Mouse (Mus musculus): ENCODE results near the gene Idh1. TPM values are rescaled to one million over a fixed set of nuclear protein-coding genes. Genes with fewer than 3 reads are reported as not detected.
A peak's percentile ranks its signal among the peaks of the same experiment; 100 is the strongest.

The Idh1 gene
- total and polyA plus RNA-seq, 2 experiments from 2014 or later = 201 to 346 TPM

- Histone ChIP-seq H3K9ac (replicated peaks; ENCODE audit: low read length) (peak overlapping the region; percentile 81), H3K36me3 (ENCODE audit: insufficient read depth, low read length) (no peaks in the 10 kb centered on the region), H3K4me1 (ENCODE audit: insufficient read depth, low read length) (peaks cover 9% of the 10 kb centered on the region; the same call in 1 of the 2 replicates), H3K27me3 (ENCODE audit: insufficient read depth, low read length) (no peaks in the 10 kb centered on the region), H3K9me3 (ENCODE audit: low read length) (no peaks in the 10 kb centered on the region), H3K27ac (peak overlapping the region; percentile 92), H3K4me2 (ENCODE audit: low read depth, low read length) (peak overlapping the region; percentile 87), H3K4me3 (ENCODE audit: low read length) (peak overlapping the region; percentile 91)
- WGBS = 5% methylated on average over 27 of the region's 27 CpGs
- TF ChIP-seq CTCF (IDR thresholded peaks at IDR 0.05; ENCODE audit: low read depth) = peak; percentile 78
- DNase-seq (ENCODE audit: low spot score) (peak; percentile 90), ATAC-seq (peak; percentile 87)
These were observed 8.0 kb downstream of the Idh1 start for GRCm38 (mm10) chr1:65178126-65178901.

- 55% methylated on average over 3 of the region's 3 CpGs for WGBS
- no peak for DNase-seq (ENCODE audit: low spot score)
- peak overlapping the region; percentile 91 for H3K4me3 ChIP-seq (ENCODE audit: low read length)
- no peaks in the 10 kb centered on the region for H3K36me3 ChIP-seq (ENCODE audit: insufficient read depth, low read length)
- no peak overlapping the region for H3K27ac ChIP-seq
- H3K27me3 ChIP-seq (ENCODE audit: insufficient read depth, low read length) = no peaks in the 10 kb centered on the region
- no peak for ATAC-seq
- H3K9ac ChIP-seq (replicated peaks; ENCODE audit: low read length) = peak overlapping the region; percentile 81
- H3K4me2 ChIP-seq (ENCODE audit: low read depth, low read length) = peak overlapping the region; percentile 87
- TF ChIP-seq CTCF (IDR thresholded peaks at IDR 0.05; ENCODE audit: low read depth) = no peak
- no peaks in the 10 kb centered on the region for H3K9me3 ChIP-seq (ENCODE audit: low read length)
- peaks cover 9% of the 10 kb centered on the region; the same call in 1 of the 2 replicates for H3K4me1 ChIP-seq (ENCODE audit: insufficient read depth, low read length)
These were observed 8.8 kb downstream of the Idh1 start for GRCm38 (mm10) chr1:65177452-65177851.

GRCm38 (mm10) chr1:65176912-65177311 is 9.4 kb downstream of the Idh1 start:
- no peak for TF ChIP-seq CTCF (IDR thresholded peaks at IDR 0.05; ENCODE audit: low read depth)
- Histone ChIP-seq H3K4me1 (ENCODE audit: insufficient read depth, low read length) (peaks cover 9% of the 10 kb centered on the region; the same call in 1 of the 2 replicates), H3K36me3 (ENCODE audit: insufficient read depth, low read length) (no peaks in the 10 kb centered on the region), H3K9ac (replicated peaks; ENCODE audit: low read length) (no peak overlapping the region), H3K4me3 (ENCODE audit: low read length) (no peak overlapping the region), H3K9me3 (ENCODE audit: low read length) (no peaks in the 10 kb centered on the region), H3K4me2 (ENCODE audit: low read depth, low read length) (peak overlapping the region; percentile 87; the same call in 1 of the 2 replicates), H3K27ac (no peak overlapping the region), H3K27me3 (ENCODE audit: insufficient read depth, low read length) (no peaks in the 10 kb centered on the region)
- ATAC-seq (no peak), DNase-seq (ENCODE audit: low spot score) (no peak)
- WGBS = 75% methylated on average over 5 of the region's 5 CpGs

- Histone ChIP-seq H3K9ac (replicated peaks; ENCODE audit: low read length) (no peak overlapping the region), H3K27me3 (ENCODE audit: insufficient read depth, low read length) (no peaks in the 10 kb centered on the region), H3K4me3 (ENCODE audit: low read length) (no peak overlapping the region), H3K36me3 (ENCODE audit: insufficient read depth, low read length) (0 out of 2 replicates have a peak, but pooled peaks cover 5% of the 10 kb centered on the region), H3K4me2 (ENCODE audit: low read depth, low read length) (no peak overlapping the region), H3K4me1 (ENCODE audit: insufficient read depth, low read length) (peaks cover 9% of the 10 kb centered on the region; the same call in 1 of the 2 replicates), H3K27ac (no peak overlapping the region), H3K9me3 (ENCODE audit: low read length) (no peaks in the 10 kb centered on the region)
- ATAC-seq (no peak), DNase-seq (ENCODE audit: low spot score) (no peak)
- TF ChIP-seq CTCF (IDR thresholded peaks at IDR 0.05; ENCODE audit: low read depth) = no peak
- WGBS = 73% methylated on average over 4 of the region's 4 CpGs
These were observed 10.1 kb downstream of the Idh1 start for GRCm38 (mm10) chr1:65176171-65176570.

GRCm38 (mm10) chr1:65173716-65174115 is 12.6 kb downstream of the Idh1 start:
- 99% methylated on average over 2 of the region's 2 CpGs for WGBS
- Histone ChIP-seq H3K4me1 (ENCODE audit: insufficient read depth, low read length) (peaks cover 9% of the 10 kb centered on the region; the same call in 1 of the 2 replicates), H3K27me3 (ENCODE audit: insufficient read depth, low read length) (no peaks in the 10 kb centered on the region), H3K4me2 (ENCODE audit: low read depth, low read length) (no peak overlapping the region), H3K36me3 (ENCODE audit: insufficient read depth, low read length) (peaks cover 18% of the 10 kb centered on the region), H3K9ac (replicated peaks; ENCODE audit: low read length) (no peak overlapping the region), H3K4me3 (ENCODE audit: low read length) (no peak overlapping the region), H3K9me3 (ENCODE audit: low read length) (no peaks in the 10 kb centered on the region), H3K27ac (no peak overlapping the region)
- no peak for ATAC-seq
- TF ChIP-seq CTCF (IDR thresholded peaks at IDR 0.05; ENCODE audit: low read depth) = no peak
- no peak for DNase-seq (ENCODE audit: low spot score)

- H3K4me3 ChIP-seq (ENCODE audit: low read length) = no peak overlapping the region
- no peak overlapping the region for H3K9ac ChIP-seq (replicated peaks; ENCODE audit: low read length)
- ATAC-seq (no peak), DNase-seq (ENCODE audit: low spot score) (no peak)
- H3K27me3 ChIP-seq (ENCODE audit: insufficient read depth, low read length) = no peaks in the 10 kb centered on the region
- WGBS = 71% methylated on average over 4 of the region's 4 CpGs
- H3K9me3 ChIP-seq (ENCODE audit: low read length) = no peaks in the 10 kb centered on the region
- TF ChIP-seq CTCF (IDR thresholded peaks at IDR 0.05; ENCODE audit: low read depth) = no peak
- H3K36me3 ChIP-seq (ENCODE audit: insufficient read depth, low read length) = peaks cover 38% of the 10 kb centered on the region
- H3K4me1 ChIP-seq (ENCODE audit: insufficient read depth, low read length) = peaks cover 3% of the 10 kb centered on the region; the same call in 1 of the 2 replicates
- no peak overlapping the region for H3K4me2 ChIP-seq (ENCODE audit: low read depth, low read length)
- H3K27ac ChIP-seq = no peak overlapping the region
These were observed 14.7 kb downstream of the Idh1 start for GRCm38 (mm10) chr1:65171579-65171978.

- Histone ChIP-seq H3K4me1 (ENCODE audit: insufficient read depth, low read length) (no peaks in the 10 kb centered on the region), H3K27ac (no peak overlapping the region), H3K36me3 (ENCODE audit: insufficient read depth, low read length) (peaks cover 50% of the 10 kb centered on the region), H3K9ac (replicated peaks; ENCODE audit: low read length) (no peak overlapping the region), H3K4me3 (ENCODE audit: low read length) (no peak overlapping the region), H3K9me3 (ENCODE audit: low read length) (no peaks in the 10 kb centered on the region), H3K27me3 (ENCODE audit: insufficient read depth, low read length) (no peaks in the 10 kb centered on the region), H3K4me2 (ENCODE audit: low read depth, low read length) (no peak overlapping the region)
- no peak for TF ChIP-seq CTCF (IDR thresholded peaks at IDR 0.05; ENCODE audit: low read depth)
- 87% methylated on average over 5 of the region's 5 CpGs for WGBS
- DNase-seq (ENCODE audit: low spot score) (no peak), ATAC-seq (no peak)
These were observed 16.4 kb downstream of the Idh1 start for GRCm38 (mm10) chr1:65169947-65170346.

All from hindbrain, postnatal 0 days (tissue).